Mouse (Mus musculus) subcutaneous adipose tissue, adult 2 months (tissue): Measurements from ENCODE around the gene Srsf9. TPM values are rescaled to one million over a fixed set of nuclear protein-coding genes. Genes with fewer than 3 reads are reported as not detected.

Source experiments
- polyA plus RNA-seq: library from polyadenylated mRNA; depleted of rRNA; stranded (reverse); fragments of >200 nt; gene quantifications from 2 replicates; pipeline ENCODE4 v1.2.3, GENCODE M21; 2012; ENCODE audit warnings: low replicate concordance; rRNA removed

The Srsf9 gene
- 30.6 and 58.8 TPM in 2 replicates for polyA plus RNA-seq

DNA sequence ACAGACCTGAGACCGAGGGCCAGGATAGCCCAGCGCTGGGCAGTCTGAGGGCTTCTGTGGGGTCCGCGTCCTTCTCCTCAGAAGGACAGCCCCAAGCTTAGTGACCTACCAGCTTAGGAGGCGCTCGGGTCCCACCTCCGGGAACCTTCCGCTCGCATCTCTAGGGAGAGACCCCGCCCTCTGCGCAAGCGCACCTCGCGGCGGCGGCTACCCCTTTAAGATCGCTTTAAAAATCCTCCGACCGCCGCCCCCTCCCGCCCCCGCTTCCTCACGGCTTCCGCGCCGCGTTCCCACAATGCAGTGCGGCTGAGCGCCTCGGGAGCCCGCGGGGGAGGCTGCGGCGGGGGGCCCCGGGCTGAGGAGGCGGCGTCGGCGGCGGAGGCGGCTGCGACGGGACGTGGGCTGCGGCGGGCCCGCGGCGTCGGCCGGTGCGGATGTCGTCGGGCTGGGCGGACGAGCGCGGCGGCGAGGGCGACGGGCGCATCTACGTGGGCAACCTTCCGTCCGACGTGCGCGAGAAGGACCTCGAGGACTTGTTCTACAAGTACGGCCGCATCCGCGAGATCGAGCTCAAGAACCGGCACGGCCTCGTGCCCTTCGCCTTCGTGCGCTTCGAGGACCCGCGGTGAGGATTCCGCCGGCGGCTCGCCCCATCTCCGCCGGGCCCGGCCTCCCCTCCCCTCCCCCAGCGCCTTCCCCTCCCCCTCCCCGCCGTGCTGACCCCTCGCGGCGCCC is at the start of gene Srsf9:
TSS of gene Srsf9 (plus strand) at position 303 of the 735 bp plus-strand sequence.

DNA sequence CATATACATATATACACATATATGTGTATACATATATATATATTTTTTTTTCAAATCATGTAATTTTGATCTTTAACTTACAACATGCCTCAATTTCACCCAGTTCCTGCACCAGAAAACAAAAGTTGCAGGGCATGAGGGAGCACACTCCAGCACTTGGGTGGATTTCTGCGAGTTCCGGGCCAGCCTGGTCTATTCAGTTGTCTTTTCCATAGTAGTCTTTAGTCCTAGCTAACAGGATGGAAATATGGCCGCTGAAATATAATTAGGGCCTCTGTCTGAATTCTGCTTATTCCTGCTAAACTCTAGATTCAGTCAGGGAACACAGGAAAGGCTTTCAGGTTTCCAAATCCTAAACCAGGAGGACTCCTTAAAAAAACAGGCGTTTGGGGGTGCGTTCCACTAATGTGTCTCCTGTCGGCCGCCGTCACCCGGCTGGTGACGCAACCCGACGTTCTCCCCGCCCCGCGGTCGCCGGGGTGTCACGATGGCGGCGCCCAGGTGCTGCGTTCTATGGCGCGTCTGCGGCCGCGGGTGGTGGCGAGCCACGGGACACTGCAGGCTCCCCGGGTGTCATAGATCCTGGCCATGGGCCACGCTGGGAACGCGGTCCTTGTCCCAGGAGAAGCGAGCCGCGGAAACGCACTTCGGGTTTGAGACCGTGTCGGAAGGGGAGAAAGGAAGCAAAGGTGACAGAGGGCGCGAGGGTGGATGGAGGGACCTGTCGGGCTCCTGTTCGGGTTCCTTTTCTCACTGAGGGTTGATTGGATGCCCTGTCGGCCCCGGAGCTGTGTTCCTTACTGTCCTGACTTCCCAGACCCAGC is 47.5 kb upstream of the Srsf9 start, which contains the start of gene Coq5:
TSS of gene Coq5 (plus strand) at position 441 of the 824 bp plus-strand sequence.

DNA sequence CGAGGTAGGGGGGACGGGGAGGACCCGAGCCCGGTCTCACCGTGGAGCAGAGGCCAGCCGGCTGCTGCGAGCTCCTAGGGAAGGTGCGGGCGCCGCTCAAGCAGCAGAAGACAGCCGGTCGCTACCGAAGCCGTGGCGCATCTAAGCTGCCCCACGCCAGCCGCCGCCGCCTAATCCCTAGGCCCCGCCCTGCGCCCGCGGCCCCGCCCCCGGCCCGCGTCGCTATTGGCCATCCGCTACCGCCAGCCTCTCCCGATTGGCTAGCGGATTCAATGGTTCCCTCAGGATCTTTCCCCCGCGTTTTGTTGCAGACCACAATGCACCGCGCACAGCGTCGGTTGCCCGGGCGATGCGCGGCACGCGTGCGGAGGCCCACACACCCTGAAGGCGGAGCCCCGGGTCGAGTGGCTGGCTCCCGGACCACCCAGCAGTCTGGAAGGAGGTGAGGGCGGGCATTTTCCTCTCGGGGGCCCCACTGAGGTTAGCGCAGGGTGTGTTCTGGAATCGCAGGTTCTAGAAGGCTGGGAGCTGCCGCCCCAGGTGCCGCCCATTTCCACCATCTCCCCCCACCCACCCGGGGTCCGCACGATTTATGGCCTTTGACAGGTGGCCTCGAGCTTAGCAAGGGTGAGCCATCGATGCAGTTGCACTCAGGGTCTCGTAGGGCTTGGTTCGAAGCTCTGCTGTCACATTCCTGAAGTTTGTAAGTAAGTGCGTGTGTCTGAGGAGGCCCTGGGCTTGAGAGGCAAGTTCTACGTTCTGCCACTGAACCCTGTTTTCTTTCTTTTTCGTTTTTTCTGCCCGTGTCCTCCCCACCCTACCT is 26.0 kb upstream of the Srsf9 start, which contains the start of gene Dynll1:
TSS of gene Dynll1 (minus strand) at position 208 of the 823 bp plus-strand sequence.

DNA sequence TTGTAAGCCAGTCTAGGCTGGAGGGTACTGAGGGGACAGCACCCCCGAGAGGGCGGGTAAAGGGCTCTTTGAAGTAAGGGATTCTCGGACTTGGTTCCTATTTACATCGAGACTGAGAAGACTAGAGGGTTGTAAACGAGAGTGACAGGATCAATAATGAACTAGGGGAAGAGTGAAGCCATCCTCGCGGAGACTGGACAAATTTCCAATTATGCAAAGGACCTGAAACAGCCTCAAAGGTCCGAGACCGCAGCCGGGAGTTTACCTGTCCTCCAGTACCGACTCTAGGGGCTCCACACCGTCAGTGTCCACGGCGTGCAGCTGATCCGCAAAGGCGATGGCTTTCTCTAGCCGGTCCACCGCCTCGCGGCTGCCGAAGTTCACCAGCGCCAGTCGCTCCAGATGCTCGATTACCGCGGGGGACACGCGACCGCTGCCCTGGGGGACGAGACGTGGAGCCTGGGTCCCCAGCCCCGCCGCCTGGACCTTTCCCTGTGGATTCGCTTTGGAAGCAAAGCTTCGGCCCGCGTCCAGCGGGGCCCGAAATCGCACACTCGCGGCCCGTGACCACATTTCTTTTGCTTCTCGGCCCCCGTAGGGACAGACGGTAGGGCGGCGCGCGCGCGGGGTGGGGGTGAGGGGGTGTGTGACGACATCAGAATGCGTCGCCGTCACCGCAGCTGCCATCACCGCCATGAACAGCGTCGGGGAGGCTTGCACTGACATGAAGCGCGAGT is 13.8 kb downstream of the Srsf9 start, which contains the start of the genes Gatc and Triap1:
TSS of gene Gatc (minus strand) at position 602 of the 737 bp plus-strand sequence.
TSS of gene Triap1 (plus strand) at position 649 of the 737 bp plus-strand sequence.

DNA sequence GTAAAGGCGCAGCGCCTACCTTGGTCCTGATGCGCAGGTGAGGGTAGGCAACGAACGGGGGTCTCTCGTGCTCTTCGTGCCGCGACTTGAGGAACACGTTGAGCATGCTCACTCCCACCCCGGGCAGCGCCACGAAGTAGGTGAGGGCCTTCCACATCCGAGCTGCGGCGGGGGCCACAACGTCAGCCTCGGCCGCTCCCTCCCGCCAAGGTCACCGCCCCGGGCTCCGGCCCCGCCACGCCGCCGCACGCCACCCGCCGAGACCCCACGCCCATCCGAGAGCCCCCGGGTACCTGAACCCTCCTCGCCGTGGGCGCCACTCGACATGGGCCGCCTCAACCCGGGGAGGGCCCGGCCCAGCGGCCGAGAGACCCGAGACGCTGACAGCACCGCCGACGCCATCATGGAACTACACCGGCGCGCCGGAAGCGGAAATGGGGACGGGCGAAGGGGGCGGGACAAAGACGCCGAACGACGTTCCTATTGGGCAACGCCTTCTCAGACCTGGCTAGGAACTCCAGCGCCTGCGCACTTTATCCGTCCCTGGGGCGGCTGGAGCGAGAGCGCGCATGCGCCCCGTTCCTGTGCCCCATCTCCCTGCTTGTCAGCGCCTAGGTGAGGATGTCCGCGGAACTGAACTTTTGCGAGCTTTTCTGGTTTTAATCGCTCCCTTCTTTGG is 21.7 kb downstream of the Srsf9 start, which contains the start of gene Cox6a1:
TSS of gene Cox6a1 (minus strand) at position 436 of the 679 bp plus-strand sequence.

Other genes starting within 250 kb of the Srsf9 start
- 0.49 TPM in 1 of 2 replicates, not detected in the other for gene Gm10401, start 228.9 kb upstream of the Srsf9 start, polyA plus RNA-seq
- gene Acads, start 207.8 kb upstream of the Srsf9 start, polyA plus RNA-seq = 170 and 284 TPM in 2 replicates
- 24.5 and 54.6 TPM in 2 replicates for gene Unc119b, start 192.2 kb upstream of the Srsf9 start, polyA plus RNA-seq
- gene Mlec, start 169.0 kb upstream of the Srsf9 start, polyA plus RNA-seq = 102 and 107 TPM in 2 replicates
- gene Cabp1, start 132.8 kb upstream of the Srsf9 start, polyA plus RNA-seq = 3.5 and 5.2 TPM in 2 replicates
- gene Pop5, start 91.3 kb upstream of the Srsf9 start, polyA plus RNA-seq = 84.5 and 91.3 TPM in 2 replicates
- 184 and 207 TPM in 2 replicates for gene Rnf10, start 54.3 kb upstream of the Srsf9 start, polyA plus RNA-seq
- 20.2 and 33.0 TPM in 2 replicates for gene Coq5, start 47.5 kb upstream of the Srsf9 start, polyA plus RNA-seq
- 113 and 341 TPM in 2 replicates for gene Dynll1, start 26.2 kb upstream of the Srsf9 start, polyA plus RNA-seq
- gene Gatc, start 14.0 kb downstream of the Srsf9 start, polyA plus RNA-seq = 15.2 and 15.5 TPM in 2 replicates
- gene Triap1, start 14.0 kb downstream of the Srsf9 start, polyA plus RNA-seq = 19.0 and 26.8 TPM in 2 replicates
- 2,308 and 3,139 TPM in 2 replicates for gene Cox6a1, start 21.8 kb downstream of the Srsf9 start, polyA plus RNA-seq
- gene Msi1, start 102.4 kb downstream of the Srsf9 start, polyA plus RNA-seq = 1.1 and 20.6 TPM in 2 replicates
- gene Pla2g1b, start 139.1 kb downstream of the Srsf9 start, polyA plus RNA-seq = 0.62 TPM in 1 of 2 replicates, not detected in the other
- 42.6 and 51.3 TPM in 2 replicates for gene Sirt4, start 157.5 kb downstream of the Srsf9 start, polyA plus RNA-seq
- 77.3 and 92.5 TPM in 2 replicates for gene Pxn, start 179.5 kb downstream of the Srsf9 start, polyA plus RNA-seq
- 1,229 and 2,816 TPM in 2 replicates for gene Rplp0, start 232.3 kb downstream of the Srsf9 start, polyA plus RNA-seq
- 38.2 and 66.2 TPM in 2 replicates for gene Gcn1l1, start 238.1 kb downstream of the Srsf9 start, polyA plus RNA-seq